Mouse (Mus musculus): ENCODE results near the gene Hes7.

Hes7 gene

GRCm38 (mm10) chr11:69101604-69102402 lies 18.4 kb upstream of the Hes7 start:
- DNase-seq, result no peak

DNA sequence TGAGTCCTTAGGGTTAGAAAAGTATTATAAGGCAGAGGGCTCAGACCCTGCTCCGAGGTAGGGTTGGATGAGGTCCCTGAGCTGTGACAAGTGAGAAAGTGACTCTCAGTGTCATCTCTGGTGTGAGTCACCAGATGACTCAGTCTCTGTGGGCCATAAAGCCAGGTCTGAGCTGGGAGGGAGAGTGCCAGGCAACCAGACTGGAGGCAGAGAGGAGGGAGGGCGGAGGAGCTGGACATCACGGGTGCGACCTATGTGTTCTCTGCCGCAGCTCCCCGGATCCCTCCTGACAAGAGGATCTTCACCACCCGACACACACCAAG lies 17.8 kb upstream of the Hes7 start:
- DNase-seq, result peak in 1 of 2 experiments; percentile 48

DNA sequence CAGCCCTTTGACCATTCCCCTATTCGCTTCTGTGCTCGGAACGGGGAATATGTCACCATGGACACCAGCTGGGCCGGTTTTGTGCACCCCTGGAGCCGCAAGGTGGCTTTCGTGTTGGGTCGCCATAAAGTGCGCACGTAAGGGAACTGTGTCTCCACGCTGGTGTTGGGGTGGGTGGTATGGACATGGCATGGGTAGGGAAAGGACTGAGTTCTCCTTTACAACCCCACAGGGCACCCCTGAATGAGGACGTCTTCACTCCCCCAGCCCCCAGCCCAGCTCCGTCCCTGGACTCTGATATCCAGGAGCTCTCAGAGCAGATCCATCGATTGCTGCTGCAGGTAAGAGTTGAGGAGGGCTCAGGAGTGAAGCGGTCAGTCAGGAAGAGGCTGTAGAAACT lies 17.1 kb upstream of the Hes7 start:
- DNase-seq, result no peak

DNA sequence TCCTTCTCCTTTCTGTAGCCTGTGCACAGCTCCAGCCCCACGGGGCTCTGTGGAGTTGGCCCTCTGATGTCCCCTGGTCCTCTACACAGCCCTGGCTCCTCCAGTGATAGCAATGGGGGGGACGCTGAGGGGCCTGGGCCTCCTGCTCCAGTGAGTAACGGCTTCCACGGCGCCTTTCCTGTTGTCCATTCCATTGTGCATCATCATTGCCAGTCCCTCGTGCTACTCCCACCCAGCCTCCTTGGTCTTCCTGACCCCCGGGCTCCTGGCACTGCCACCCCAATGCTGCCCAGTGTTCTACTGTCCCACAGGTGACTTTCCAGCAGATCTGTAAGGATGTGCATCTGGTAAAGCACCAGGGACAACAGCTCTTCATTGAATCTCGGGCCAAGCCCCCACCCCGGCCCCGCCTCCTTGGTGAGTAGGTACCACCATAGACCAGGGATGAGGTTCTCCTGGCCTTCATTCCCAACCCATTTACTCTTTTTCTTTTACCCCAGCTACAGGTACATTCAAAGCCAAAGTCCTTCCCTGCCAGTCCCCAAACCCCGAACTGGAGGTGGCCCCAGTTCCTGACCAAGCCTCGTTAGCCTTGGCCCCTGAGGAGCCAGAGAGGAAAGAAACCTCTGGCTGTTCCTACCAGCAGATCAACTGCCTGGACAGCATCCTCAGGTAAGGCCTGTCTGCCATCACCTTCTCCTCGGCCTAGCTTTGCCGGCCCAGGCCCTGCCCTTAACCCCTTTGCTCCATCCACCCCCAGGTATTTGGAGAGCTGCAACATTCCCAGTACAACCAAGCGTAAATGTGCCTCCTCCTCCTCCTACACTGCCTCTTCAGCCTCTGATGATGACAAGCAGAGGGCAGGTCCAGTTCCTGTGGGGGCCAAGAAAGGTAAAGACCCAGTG lies 16.4 kb upstream of the Hes7 start:
- DNase-seq, result no peak

DNA sequence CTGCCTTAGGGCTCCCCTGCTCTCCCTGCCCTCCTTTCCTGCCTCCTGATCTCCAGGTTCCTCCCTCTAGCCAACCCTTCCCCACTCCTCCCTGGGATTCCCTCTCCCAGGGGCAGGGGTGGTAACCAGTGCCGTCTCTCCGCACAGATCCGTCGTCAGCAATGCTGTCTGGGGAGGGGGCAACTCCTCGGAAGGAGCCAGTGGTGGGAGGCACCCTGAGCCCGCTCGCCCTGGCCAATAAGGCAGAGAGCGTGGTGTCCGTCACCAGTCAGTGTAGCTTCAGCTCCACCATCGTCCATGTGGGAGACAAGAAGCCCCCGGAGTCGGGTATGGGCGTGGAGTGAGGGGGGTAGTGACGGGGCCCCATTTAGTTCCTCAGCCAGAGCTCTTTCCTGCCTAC lies 15.7 kb upstream of the Hes7 start:
- DNase-seq, result no peak

DNA sequence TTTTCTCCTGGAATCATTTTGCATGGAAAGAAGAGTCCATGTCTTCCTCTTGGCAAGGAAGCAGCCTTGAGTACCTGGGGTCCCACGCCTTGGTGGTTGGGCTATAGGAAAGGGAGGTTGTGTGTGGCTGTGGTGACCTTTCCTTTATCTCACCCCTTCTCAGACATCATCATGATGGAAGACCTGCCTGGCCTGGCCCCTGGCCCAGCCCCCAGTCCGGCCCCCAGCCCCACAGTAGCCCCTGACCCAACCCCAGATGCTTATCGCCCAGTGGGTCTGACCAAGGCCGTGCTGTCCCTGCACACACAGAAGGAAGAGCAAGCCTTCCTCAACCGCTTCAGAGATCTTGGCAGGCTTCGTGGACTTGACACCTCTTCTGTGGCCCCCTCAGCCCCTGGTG lies 15.0 kb upstream of the Hes7 start:
- no peak for DNase-seq

DNA sequence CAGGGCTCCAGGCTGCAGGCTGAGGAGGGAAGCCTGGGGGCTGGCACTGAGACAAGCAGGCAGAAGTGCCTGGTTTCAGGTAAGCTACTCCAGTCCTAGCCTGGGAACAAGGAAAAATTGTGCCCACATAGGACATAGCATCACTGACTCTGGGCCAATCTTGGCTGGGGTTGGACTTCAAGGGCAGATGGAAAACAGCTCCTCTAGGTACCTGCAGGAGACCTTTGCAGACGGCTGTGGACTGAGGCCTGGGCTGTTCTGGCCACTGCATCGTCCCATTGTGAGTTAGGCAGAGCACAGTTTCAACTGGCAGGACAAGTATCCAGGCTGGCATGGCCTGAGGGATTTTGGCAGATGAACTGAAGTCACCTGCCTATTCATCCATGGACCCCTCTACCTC lies 14.4 kb upstream of the Hes7 start:
- no peak for DNase-seq

DNA sequence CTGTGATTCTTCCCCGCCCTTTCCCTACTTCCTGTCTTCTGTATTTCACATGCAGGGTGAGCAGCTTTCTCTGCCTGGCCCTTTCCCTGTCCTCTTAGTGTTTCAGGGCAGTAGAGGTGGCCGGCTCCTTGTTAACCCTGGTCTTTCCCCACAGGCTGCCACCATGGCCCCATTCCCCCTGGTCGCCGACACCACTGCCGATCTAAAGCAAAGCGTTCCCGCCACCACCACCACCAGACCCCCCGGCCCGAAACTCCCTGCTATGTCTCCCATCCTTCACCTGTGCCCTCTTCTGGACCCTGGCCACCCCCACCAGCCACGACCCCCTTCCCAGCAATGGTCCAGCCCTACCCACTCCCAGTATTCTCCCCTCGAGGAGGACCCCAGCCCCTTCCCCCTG lies 13.9 kb upstream of the Hes7 start:
- no peak for DNase-seq

DNA sequence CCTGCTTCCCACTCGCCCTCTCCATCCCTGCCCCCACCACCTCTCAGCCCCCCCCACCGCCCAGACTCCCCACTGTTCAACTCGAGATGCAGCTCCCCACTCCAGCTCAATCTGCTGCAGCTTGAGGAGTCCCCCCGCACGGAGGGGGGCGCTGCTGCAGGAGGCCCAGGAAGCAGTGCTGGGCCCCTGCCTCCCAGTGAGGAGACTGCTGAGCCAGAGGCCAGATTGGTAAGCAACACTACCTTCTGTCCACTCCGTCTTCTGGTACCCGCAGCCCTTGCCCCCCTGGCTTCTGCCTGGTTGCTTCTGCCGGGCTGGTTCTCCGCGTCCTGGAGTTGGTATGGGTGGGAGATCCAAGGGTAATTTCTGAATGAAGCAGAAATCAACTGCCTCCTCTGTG lies 13.4 kb upstream of the Hes7 start:
- DNase-seq, result no peak

- DNase-seq, result no peak
Measured at GRCm38 (mm10) chr11:69107676-69108075, 12.5 kb upstream of the Hes7 start.

DNA sequence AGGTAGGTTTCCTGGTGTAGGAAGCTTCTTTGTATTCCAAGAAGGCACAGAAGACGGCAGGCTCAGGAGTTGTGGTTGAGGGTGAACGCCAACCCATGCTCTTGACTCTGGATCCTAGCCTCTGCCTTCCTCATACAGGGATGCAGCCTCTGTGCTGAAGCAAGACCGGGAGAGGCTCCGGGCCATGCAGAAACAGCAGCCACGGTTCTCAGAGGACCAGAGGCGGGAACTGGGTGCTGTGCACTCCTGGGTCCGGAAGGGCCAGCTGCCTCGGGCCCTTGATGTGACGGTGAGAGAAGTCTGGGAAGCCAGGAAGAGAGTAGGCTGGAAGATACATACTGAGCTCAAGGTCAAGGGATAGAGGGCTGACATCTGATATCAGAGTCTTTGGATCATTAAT lies 12.0 kb upstream of the Hes7 start:
- DNase-seq, result no peak

GRCm38 (mm10) chr11:69109032-69109900 lies 10.9 kb upstream of the Hes7 start:
- DNase-seq, result no peak

DNA sequence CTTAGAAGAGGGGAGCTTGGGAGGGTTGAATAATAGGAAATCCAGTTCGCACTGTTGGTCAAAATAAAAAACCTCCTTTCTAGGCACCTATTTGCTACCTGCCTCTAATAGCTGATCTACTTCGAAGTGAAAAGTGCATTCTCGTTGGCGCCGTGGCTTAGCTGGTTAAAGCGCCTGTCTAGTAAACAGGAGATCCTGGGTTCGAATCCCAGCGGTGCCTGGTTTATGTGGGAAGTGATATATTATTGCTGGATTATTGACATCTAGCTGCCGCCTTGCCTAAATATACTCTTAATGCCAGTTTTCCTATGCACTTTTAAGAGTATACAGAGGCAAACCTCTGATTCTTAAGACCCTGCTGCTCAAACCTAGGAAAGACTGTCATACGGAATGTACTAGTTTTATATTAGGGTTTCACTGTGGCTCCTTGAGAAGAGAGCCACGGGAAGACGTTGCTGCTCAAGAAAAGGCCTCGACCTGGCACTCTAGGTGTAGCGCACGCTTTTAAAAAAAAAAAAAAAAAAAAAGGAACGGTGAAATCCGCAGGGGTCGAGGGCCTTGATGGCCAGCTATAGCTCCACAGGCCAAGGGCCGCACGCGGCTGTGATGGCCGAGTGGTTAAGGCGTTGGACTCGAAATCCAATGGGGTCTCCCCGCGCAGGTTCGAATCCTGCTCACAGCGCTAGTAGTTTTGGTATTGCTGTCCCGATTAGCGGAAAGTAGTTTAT lies 9.7 kb upstream of the Hes7 start:
- DNase-seq, result peak; percentile 94 to 97

DNA sequence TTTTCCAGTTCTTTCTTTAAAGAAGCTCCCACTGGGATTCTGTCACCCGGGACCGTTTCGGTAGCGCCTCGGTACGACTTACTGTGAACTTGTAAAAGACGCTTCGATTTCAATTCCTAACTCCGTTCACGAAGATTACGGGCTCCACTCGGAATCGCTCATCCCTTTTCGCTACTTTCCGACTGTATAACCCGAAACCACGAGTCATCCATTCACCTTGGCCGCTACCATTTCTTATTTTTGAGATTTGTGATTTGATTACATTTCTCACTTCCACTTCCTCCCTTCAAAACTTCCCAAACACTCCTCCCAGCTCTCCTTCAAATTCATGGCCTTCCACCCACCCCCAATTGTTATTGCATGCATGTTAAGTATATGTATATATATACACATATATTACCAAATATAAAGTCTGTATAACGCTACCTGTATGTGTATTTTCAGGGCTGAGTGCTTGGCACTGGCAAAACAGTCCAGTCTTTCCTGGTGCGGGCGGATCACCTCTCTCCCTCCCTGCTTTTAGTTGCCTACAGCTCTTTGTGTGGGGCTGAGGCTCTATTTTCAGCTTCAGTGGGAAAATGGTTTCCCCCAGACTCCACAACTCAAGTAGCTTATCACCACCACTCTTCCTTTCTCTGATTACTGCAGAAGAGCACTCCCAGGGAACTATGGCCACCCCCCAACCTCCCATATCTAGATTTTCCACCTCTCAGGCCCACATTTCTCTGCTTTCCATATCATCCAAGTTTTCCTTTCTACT lies 9.0 kb upstream of the Hes7 start:
- no peak for DNase-seq

- no peak for DNase-seq
Measured at GRCm38 (mm10) chr11:69111865-69112264, 8.3 kb upstream of the Hes7 start.

DNA sequence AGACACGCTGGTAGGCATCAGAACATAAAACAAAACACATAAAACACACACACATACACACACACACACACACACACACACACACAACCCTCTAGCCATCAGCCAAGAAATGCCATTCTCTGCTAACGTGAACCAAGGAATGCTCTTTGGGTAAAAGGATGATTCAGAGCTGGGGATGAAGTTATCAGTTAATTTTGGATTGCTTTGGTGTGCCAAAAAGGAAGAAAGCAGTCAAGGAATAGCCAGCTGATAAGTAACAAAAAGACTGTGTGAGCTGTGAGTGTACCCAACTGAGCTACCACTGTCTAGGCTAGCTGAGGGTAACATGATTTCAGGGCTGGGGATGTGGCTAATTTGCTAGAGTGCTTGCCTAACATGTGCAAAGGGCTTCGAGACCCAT lies 6.2 kb upstream of the Hes7 start:
- DNase-seq, result no peak

DNA sequence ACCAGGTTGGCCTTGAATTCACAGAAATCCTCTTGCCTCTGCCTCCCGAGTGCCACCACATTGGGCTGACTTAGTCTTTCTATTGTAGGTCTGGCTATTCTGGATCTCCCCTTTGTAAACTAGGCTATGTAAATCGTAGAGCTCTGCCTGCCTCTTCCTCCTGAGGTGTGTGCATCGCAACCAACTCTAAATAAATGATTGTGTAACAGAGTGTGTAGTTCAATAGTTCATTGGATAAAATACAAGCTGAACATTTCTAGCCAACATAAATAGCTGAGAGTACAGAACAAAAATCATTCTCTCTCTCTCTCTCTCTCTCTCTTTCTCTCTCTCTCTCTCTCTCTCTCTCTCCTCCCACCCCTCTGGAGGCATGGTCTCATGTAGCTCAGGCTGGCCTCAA lies 5.6 kb upstream of the Hes7 start:
- no peak for DNase-seq

DNA sequence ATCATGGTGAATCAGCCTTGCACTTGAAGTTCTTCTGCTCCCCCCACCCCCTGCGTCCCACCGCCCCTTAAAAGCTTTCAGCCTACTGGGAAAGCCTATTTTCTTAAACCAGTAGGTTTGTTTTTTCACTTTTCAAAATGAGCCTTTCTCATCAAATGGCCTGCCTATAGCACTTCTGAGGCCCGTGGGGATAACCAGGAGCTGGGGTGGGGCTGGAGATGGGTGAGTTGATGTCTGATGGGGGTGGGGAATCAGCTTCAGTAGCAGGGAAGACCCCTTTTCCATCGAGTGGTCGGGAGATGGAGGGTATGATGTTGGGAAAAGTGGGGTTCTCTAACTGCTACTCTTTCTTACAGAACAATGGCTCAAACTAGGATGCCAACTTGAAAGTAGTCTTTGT lies 3.4 kb upstream of the Hes7 start:
- DNase-seq, result no peak

DNA sequence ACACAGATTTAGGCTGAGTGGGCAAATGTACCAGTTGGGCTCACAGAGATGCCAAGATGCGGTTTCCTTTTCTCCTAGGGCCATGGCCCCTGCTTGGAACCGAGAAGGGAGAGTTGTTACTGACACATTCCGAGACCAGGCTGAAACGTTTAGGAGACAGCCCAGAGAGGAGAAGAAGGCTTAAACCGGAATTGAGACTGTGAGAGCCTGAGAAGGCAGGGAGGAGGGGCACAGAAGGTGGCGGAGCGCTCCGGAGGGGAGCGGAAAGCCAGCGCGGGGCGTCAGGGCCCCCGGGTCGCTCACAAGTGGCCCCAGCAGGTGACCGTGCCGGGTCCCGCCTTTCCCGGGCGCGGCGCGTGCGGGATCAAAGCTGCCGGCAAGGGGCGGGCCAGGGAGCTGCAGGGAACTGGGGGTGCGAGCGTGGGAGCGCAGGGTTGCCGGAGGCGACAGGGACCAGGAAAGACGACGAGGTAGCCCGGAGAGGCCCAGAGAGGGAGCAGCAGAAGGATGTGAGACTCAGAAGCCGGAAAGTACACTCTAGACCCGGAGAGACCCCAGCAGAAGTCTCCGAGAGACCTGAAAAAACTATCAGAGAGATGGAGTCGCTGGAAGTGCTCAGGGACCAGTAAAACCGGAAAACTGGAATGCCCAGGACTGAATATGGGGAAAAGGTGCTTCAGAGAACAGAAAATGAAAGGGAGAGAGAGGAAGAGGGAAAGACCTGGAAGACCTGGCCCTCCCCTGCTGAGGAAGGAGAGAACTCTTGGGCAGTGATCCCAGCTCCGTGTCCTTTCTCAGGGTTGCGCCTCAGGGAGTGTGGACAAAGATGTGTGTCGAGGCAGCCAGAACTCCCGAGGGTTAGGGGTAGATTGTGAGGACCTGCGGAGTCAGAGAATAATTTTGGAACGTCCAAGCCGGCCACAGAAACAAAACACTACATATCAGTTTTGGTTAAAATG lies 2.2 kb upstream of the Hes7 start:
- DNase-seq, result peak; percentile 68 to 69

- peak; percentile 81 to 97 for DNase-seq
Measured at GRCm38 (mm10) chr11:69118765-69119164, 1.4 kb upstream of the Hes7 start.
